Mouse (Mus musculus) embryonic fibroblast, embryonic 13.5 days (primary cell): ENCODE measurements at regions not wholly inside any gene's neighbourhood (a gene's known extent, or its start where the extent isn't known, plus 50 kb on each side); places are given as distances from the start of the nearest gene placed in this dataset.

Experiments
- CTCF ChIP-seq: IDR thresholded peaks from 2 replicates; pipeline ENCODE4 v1.5.1; 2011; ENCODE audit warnings: mild to moderate bottlenecking, control low read depth, low read length, moderate library complexity, borderline replicate concordance; ENCODE audit not compliant: insufficient read depth
- POLR2A ChIP-seq: IDR thresholded peaks from 2 replicates; pipeline ENCODE4 v1.6.1; 2011; ENCODE audit warnings: low read depth, mild to moderate bottlenecking, control low read depth, low read length, moderate library complexity

DNA sequence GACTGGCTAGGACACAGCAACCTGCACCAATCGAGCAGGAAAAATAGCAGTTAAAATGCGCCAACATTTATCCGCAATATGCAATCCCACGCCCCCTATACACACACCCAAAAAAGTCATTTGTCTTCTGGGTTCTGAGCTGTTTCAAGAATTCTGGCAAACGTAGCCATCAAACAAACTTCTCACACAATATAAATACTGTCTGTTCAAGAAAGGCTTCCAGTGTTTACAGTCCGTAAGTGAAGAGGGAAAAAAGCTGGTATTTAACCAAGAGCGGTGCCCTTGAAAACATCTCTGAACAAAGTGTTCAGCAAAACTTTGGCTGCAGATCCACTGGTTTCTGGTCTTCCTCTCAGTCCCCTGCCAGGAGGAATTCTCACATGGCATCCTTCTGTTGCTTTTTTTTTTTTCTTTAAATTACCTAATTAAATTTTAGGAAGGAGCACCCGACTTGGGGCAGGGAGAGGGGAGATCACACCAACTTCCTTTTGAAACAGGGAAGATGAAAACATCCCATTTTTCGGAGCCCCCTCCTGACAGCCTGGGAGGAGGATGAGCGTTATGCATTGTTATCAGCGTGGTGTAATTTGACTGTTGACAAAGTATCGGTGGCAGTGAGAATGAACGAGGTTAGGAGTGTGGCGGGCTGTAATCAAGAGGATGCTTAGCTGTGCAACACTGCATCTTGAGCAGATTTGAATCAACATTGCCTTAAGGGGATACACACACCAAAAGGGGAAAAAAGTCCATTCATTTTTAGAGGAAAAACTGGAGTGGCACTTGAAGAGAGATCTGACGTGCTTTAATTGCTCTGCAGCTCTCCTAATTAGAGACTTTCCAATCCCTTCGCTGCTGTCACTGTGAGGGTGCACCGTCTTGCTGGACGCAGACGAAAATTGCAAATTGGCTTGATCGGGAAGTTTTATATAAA is 267.6 kb downstream of the Meis1 start:
- no peak for TF ChIP-seq CTCF
- TF ChIP-seq POLR2A, result no peak
